Mouse (Mus musculus) myocyte (in vitro differentiated cells): Measurements from ENCODE around the gene Fbxo41.

ENCODE experiments used
- E2F4 ChIP-seq: IDR thresholded peaks from one replicate; pipeline ENCODE4 v1.6.1; 2011; ENCODE audit warnings: mild to moderate bottlenecking, control low read depth, moderate library complexity; ENCODE audit not compliant: insufficient read depth
- POLR2A ChIP-seq: IDR thresholded peaks from one replicate; pipeline ENCODE4 v1.6.1; 2011; ENCODE audit warnings: low read depth, mild to moderate bottlenecking, control low read depth, moderate library complexity; ENCODE audit not compliant: insufficient read length
- REST ChIP-seq: IDR thresholded peaks from one replicate; pipeline ENCODE4 v1.6.1; 2011; ENCODE audit warnings: mild to moderate bottlenecking, control low read depth, moderate library complexity; ENCODE audit not compliant: insufficient read depth, insufficient read length

DNA sequence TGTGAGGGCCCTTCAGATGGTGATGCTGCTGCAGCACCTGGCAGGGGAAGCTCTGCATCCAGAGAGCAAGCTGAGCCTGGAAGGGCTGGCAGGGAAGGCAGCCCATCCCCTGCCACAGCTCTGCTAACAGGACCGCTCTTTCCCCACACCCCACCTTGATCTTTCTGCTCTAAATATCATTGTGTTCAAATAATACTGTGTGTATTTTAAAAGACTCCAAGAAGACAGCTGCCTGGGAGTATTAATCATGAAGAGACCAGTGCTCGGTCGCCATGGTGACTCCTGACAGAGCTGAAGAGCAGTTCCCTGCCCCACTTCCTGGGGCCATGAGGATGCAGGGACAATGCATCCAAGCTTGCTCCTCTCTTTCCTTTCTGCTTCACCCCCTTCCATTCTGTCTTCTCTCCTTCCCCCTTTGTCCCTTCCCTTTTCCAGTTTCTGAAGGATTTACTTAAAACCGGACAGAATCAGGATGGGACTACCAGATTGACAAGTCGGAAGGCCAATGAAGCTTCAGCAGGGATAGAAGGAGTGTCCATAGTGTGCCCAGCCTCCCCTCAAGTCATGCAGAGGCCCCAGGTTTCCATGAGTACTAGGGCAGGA, 15.4 kb upstream of the Fbxo41 start:
- TF ChIP-seq POLR2A (no peak), E2F4 (no peak), REST (no peak)
